Mouse (Mus musculus): ENCODE measurements around the gene Gtpbp8.

GRCm38 (mm10) chr16:44719349-44719748, 26.8 kb downstream of the Gtpbp8 start:
- TF ChIP-seq CTCF (IDR thresholded peaks at IDR 0.05) = no peak
- no peak for TF ChIP-seq EP300 (IDR thresholded peaks at IDR 0.05; ENCODE audit: insufficient read depth, low read depth, low read length)
